Comparison of ENCODE assay signal across 32 mouse cellular contexts in the genomic region with DNA sequence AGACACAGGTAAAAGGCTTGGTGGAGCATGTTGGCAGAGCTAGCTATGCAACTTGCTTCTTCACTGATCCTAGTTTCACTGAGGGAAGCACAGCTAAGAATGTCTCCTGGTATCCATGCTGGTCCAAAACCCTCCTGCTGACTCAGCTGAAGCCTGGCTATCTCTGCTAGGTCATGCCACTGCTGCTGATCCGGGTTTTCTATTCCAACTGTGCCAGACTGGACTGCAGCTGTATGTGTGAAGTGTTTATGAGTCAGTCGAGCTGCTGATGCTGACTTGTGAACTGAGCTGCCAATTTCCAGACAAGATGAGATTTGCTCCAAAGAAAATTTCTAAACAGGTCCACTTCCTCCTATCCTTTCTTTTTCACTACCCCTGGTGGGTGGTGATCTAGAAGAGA.
"Had no signal": no experiment of that assay in that cellular context is flagged by ENCODE, and none has a peak within 500 bp of the region (broad histone marks: within the 10 kb centered on the region; RNA-seq: fewer than 3 reads in every experiment).

No protein-coding gene starts in this region.

- H3K27me3 ChIP-seq: limb, embryonic 12.5 days; limb, embryonic 13.5 days; limb, embryonic 15.5 days; liver, embryonic 12.5 days; liver, embryonic 13.5 days; liver, embryonic 15.5 days; lung, embryonic 15.5 days; megakaryocyte, embryonic 14.5 days; midbrain, embryonic 12.5 days; midbrain, embryonic 13.5 days; midbrain, embryonic 15.5 days; neural tube, embryonic 12.5 days; neural tube, embryonic 13.5 days had no signal

- H3K36me3 ChIP-seq: limb, embryonic 12.5 days; limb, embryonic 13.5 days; limb, embryonic 15.5 days; liver, embryonic 12.5 days; liver, embryonic 13.5 days; liver, embryonic 15.5 days; lung, embryonic 15.5 days; midbrain, embryonic 10.5 days; midbrain, embryonic 12.5 days; midbrain, embryonic 13.5 days; midbrain, embryonic 15.5 days; neural tube, embryonic 12.5 days; neural tube, embryonic 13.5 days had no signal

- H3K4me3 ChIP-seq: limb, embryonic 12.5 days; limb, embryonic 13.5 days; limb, embryonic 15.5 days; liver, embryonic 12.5 days; liver, embryonic 13.5 days; liver, embryonic 15.5 days; lung, embryonic 15.5 days; megakaryocyte, embryonic 14.5 days; midbrain, embryonic 10.5 days; midbrain, embryonic 12.5 days; midbrain, embryonic 13.5 days; midbrain, embryonic 15.5 days; myocyte; neural tube, embryonic 12.5 days; neural tube, embryonic 13.5 days had no signal

- H3K4me1 ChIP-seq: limb, embryonic 15.5 days; liver, embryonic 12.5 days; liver, embryonic 13.5 days; liver, embryonic 15.5 days; lung, embryonic 15.5 days; megakaryocyte, embryonic 14.5 days; midbrain, embryonic 10.5 days; midbrain, embryonic 12.5 days; midbrain, embryonic 13.5 days; midbrain, embryonic 15.5 days; neural tube, embryonic 12.5 days; neural tube, embryonic 13.5 days had no signal

- H3K9me3 ChIP-seq: limb, embryonic 12.5 days; limb, embryonic 13.5 days; limb, embryonic 15.5 days; liver, embryonic 12.5 days; liver, embryonic 13.5 days; liver, embryonic 15.5 days; lung, embryonic 15.5 days; midbrain, embryonic 10.5 days; midbrain, embryonic 12.5 days; midbrain, embryonic 13.5 days; midbrain, embryonic 15.5 days; neural tube, embryonic 12.5 days; neural tube, embryonic 13.5 days had no signal

- H3K27ac ChIP-seq: limb, embryonic 12.5 days; limb, embryonic 13.5 days; limb, embryonic 15.5 days; liver, embryonic 12.5 days; liver, embryonic 13.5 days; liver, embryonic 14.5 days; liver, embryonic 15.5 days; lung, embryonic 15.5 days; macrophage; midbrain, embryonic 10.5 days; midbrain, embryonic 12.5 days; midbrain, embryonic 13.5 days; midbrain, embryonic 15.5 days; neural tube, embryonic 12.5 days; neural tube, embryonic 13.5 days had no signal

- H3K9ac ChIP-seq: limb, embryonic 12.5 days; limb, embryonic 13.5 days; limb, embryonic 15.5 days; liver, embryonic 12.5 days; liver, embryonic 13.5 days; liver, embryonic 14.5 days; liver, embryonic 15.5 days; liver, postnatal 0 days; lung, embryonic 14.5 days; lung, embryonic 15.5 days; midbrain, embryonic 12.5 days; midbrain, embryonic 13.5 days; midbrain, embryonic 15.5 days; neural tube, embryonic 12.5 days; neural tube, embryonic 13.5 days had no signal

- ATAC-seq: liver, embryonic 12.5 days; liver, postnatal 0 days; lung, postnatal 0 days; midbrain, embryonic 13.5 days; midbrain, embryonic 15.5 days; midbrain, embryonic 16.5 days had no signal

- DNase-seq: left cerebral cortex, postnatal 4 days; liver; liver, embryonic 13.5 days; liver, postnatal 0 days; lung, adult 18-20 months; lung, adult 2 months; lung, embryonic 14.5 days; lung, postnatal 10 days; lung, postnatal 14 days; lung, postnatal 36 days; lung, postnatal 4 days; midbrain, embryonic 14.5 days had no signal

- H3K4me2 ChIP-seq: limb, embryonic 12.5 days; limb, embryonic 13.5 days; limb, embryonic 15.5 days; liver, embryonic 11.5 days; liver, embryonic 12.5 days; liver, embryonic 13.5 days; liver, embryonic 15.5 days; lung, embryonic 14.5 days; lung, embryonic 15.5 days; midbrain, embryonic 11.5 days; midbrain, embryonic 12.5 days; midbrain, embryonic 13.5 days; midbrain, embryonic 15.5 days; neural tube, embryonic 12.5 days; neural tube, embryonic 13.5 days had no signal
